Mouse (Mus musculus) embryonic facial prominence, embryonic 14.5 days (tissue): ENCODE measurements around the gene Zfp618. TPM values are rescaled to one million over a fixed set of nuclear protein-coding genes. Genes with fewer than 3 reads are reported as not detected.

ENCODE experiments used
- ATAC-seq: fragments of 200-750 bp; cut with Nextera tagmentation; 2 replicates; pipeline ENCODE4 v1.8.0; 2017; ENCODE audit warnings: low read depth, moderate number of reproducible peaks, moderate TSS enrichment
- DNase-seq: peaks from one replicate; pipeline ENCODE4 v3.0.0-alpha.2; 2015; ENCODE audit warnings: low spot score
- H3K27ac ChIP-seq: fragments of 300-500 bp; sonication (generic); replicated peaks from 2 replicates; pipeline ENCODE4 v1.5.1; 2014; ENCODE audit warnings: low read depth, mild to moderate bottlenecking, low read length, moderate library complexity
- H3K27me3 ChIP-seq: fragments of 300-500 bp; sonication (generic); replicated peaks from 2 replicates; pipeline ENCODE4 v1.6.1; 2014; ENCODE audit warnings: low read length; ENCODE audit not compliant: control insufficient read depth, insufficient read depth
- H3K36me3 ChIP-seq: fragments of 300-500 bp; sonication (generic); 2 replicates; pipeline ENCODE4 v1.6.1; 2014; ENCODE audit warnings: low read length, mixed read lengths; ENCODE audit not compliant: control insufficient read depth, insufficient read depth
- H3K4me1 ChIP-seq: fragments of 300-500 bp; sonication (generic); 2 replicates; pipeline ENCODE4 v1.6.1; 2014; ENCODE audit warnings: antibody characterized with exemption, low read length; ENCODE audit not compliant: control insufficient read depth, insufficient read depth
- H3K4me2 ChIP-seq: fragments of 300-500 bp; sonication (generic); 2 replicates; pipeline ENCODE4 v1.6.1; 2014; ENCODE audit warnings: low read depth, mild to moderate bottlenecking, low read length, moderate library complexity, mixed read lengths
- H3K4me3 ChIP-seq: fragments of 300-500 bp; sonication (generic); 2 replicates; pipeline ENCODE4 v1.5.1; 2014; ENCODE audit warnings: low read depth, mild to moderate bottlenecking, low read length
- H3K9ac ChIP-seq: fragments of 300-500 bp; sonication (generic); 2 replicates; pipeline ENCODE4 v1.6.1; 2014; ENCODE audit warnings: low read depth, mild to moderate bottlenecking, low read length, moderate library complexity, mixed read lengths
- H3K9me3 ChIP-seq: fragments of 300-500 bp; sonication (generic); 2 replicates; pipeline ENCODE4 v1.6.1; 2016; ENCODE audit warnings: low read length; ENCODE audit not compliant: control insufficient read depth
- WGBS: fragments of 180-500 bp; shearing (Covaris S2); extraction: QIAGEN DNeasy Blood & Tissue Kit; methylation state at CpG from one replicate; pipeline ENCODE4 v1.1.7; 2014; 5-methylcytosine and 5-hydroxymethylcytosine counted together
- polyA plus RNA-seq: library from polyadenylated mRNA; unstranded; fragments of >200 nt; fragmentation: Nextera tagmentation; extraction: Ambion mirVana; gene quantifications from 2 replicates; pipeline ENCODE4 v1.2.1, GENCODE M21; 2014

Zfp618 gene
- polyA plus RNA-seq, 1 experiment from 2014 or later, result 17.6 TPM

DNA sequence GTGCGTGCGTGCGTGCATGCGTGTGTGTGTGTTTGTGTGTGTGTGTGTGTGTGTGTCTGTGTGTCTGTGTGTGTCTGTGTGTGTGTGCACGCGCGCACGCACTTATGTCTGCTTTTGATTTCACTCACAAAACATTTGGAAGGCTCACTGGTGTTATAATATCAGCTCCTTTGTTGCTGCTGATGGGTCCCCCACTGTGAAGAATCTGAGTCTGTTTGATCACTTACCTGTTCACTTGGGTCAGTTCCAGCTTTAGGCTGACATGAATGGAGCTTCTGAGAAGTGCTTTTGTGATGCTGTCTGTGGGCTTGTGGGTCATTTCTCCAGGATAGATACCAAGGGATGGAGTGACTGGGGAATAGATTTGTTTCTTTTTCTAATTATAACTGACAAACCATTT, 140.3 kb downstream of the Zfp618 start:
- no peak overlapping the region for H3K4me2 ChIP-seq
- no peaks in the 10 kb centered on the region for H3K9me3 ChIP-seq
- no peak overlapping the region for H3K4me3 ChIP-seq
- WGBS, result 97% methylated on average over 8 of the region's 8 CpGs
- H3K27ac ChIP-seq, result no peak overlapping the region
- peaks cover 61% of the 10 kb centered on the region for H3K36me3 ChIP-seq
- no peaks in the 10 kb centered on the region for H3K4me1 ChIP-seq
- no peak overlapping the region for H3K9ac ChIP-seq
- no peaks in the 10 kb centered on the region for H3K27me3 ChIP-seq
- DNase-seq (no peak), ATAC-seq (no peak)

DNA sequence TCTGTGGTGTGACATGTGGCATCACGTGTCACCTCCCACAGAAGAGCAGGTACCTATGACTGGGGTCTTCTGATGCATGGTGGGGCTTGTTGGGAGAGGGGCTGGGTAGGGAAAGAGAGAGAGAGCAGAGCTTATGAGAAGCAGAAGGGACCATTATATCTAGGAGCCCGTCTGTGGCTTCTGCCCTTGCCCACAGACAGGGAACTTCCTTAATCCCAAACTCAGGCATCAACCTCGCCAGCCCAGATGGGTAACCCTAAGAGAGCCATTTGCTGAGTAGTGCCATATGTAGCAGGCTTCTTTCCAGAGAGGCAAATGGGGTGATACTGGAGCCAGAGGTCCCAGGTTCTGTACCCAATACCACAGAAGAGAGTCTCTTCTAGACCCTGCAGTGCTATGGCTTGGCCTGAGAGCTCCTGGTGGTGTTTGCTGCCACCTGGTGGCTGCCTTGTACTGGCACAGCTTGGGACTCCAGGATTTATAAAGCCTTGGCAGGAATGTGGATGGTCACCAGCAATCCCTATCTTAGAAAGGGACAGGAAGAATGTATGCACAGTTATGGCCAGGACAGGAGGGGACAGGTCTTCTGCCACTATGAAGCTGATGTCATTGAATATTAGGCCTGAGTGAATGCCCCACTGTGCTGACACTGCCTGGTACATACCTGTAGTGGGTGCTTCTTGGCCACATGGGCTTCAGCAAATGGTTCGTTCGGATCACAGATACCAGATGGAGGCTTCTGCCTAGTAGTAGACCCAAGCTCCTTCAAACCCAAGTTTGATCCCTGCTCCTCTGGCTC, 153.5 kb downstream of the Zfp618 start:
- ATAC-seq (peak; percentile 89), DNase-seq (peak; percentile 90)
- no peak overlapping the region for H3K4me3 ChIP-seq
- no peak overlapping the region for H3K9ac ChIP-seq
- H3K27ac ChIP-seq, result no peak overlapping the region
- H3K36me3 ChIP-seq, result peaks cover 47% of the 10 kb centered on the region
- 86% methylated on average over 5 of the region's 5 CpGs for whole genome bisulfite sequencing
- H3K9me3 ChIP-seq, result no peaks in the 10 kb centered on the region
- no peaks in the 10 kb centered on the region for H3K4me1 ChIP-seq
- no peak overlapping the region for H3K4me2 ChIP-seq
- H3K27me3 ChIP-seq, result no peaks in the 10 kb centered on the region

DNA sequence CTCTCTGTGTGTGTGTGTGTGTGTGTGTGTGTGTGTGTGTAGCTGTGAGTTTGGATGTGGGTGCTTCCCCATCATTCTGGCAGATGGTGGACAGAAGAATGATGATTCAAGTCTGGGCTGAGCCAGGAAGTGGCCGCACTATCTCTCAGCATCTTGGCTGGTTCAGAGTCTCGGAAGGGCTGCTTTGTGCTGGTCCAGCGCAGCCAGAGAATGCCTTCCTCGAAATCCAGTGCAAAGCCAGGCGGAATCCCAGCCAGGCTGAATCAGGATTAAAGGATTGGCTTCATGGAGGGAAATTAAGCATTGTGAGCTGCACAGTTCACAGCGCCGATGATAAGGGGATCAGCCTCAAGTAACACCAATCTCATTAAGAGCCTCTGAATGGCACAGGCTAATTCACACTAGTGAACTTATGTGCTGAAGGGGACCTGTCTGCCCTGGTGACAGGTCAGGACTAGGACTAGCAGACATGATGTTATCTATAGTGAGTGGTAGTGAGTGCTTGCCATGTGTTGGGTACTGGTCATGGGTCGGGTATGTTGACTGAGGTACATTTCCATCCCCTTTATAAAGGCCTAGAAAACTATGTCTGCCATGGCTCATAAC, 159.6 kb downstream of the Zfp618 start:
- DNase-seq, result no peak
- H3K36me3 ChIP-seq, result peaks cover 49% of the 10 kb centered on the region
- 76% methylated on average over 8 of the region's 8 CpGs for whole genome bisulfite sequencing

DNA sequence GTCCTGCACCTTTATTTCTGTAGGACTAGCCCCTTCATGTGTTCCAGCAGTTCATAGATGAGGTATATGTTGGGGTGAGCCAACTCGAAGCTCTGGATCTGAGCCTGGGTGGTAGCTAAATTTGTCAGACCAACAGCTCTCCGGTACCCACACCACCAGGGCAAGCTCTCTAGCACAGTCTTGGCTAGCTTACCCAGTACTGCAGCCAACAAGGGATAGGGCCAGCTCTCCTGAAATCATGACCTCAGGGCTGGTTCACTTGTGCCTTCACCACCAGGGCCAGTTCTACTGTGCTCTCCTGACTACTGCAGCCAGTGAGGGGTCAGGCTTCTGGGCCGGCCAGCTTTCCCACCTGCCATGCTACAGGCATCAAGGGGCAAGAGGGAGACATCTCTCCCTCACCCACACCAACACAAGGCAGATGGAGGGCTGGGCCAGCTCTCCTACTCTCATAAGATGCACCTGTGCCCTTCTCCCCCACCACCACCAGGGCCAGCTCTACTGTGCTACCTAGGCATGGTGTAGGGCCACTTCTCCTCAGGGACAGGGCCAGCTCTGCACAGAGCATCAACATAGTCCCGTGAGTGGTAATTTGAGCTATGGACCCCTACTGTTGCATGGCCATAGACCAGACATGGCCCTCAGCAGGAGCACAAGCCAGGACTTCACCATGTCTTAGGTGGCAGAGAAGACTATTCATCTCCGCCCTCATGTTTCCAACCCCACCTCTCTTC, 164.7 kb downstream of the Zfp618 start:
- no peak overlapping the region for H3K4me3 ChIP-seq
- DNase-seq (no peak), ATAC-seq (no peak)
- no peaks in the 10 kb centered on the region for H3K27me3 ChIP-seq
- H3K27ac ChIP-seq, result no peak overlapping the region
- no peak overlapping the region for H3K4me2 ChIP-seq
- H3K4me1 ChIP-seq, result no peaks in the 10 kb centered on the region
- peaks cover 51% of the 10 kb centered on the region for H3K36me3 ChIP-seq
- 93% methylated on average over 5 of the region's 5 CpGs for WGBS
- no peak overlapping the region for H3K9ac ChIP-seq
- H3K9me3 ChIP-seq, result no peaks in the 10 kb centered on the region

More for the DNA sequence above, 159.6 kb downstream of the Zfp618 start:
- H3K9ac ChIP-seq, result no peak overlapping the region
- H3K9me3 ChIP-seq, result no peaks in the 10 kb centered on the region
- H3K27me3 ChIP-seq, result no peaks in the 10 kb centered on the region
- no peak overlapping the region for H3K27ac ChIP-seq
- H3K4me1 ChIP-seq, result no peaks in the 10 kb centered on the region
- H3K4me3 ChIP-seq, result no peak overlapping the region
- H3K4me2 ChIP-seq, result no peak overlapping the region
- ATAC-seq, result no peak

DNA sequence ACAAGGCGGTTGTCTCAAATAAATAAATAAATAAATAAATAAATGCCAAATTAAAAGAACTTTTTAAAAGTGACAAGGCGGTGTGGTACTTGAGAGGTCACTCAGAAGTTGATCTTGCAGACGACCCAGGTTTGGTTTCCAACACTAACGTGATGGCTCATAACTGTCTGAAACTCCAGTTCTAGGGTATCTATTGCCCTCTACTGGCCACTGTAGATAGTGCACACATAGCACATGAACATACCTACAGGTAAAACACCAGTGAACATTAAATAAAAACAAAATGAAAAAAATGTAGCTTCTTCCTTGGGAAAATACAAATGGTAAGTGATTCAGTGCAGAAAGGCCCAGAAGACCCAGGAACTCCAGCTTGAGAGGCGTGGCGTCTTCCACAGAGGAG, 181.9 kb downstream of the Zfp618 start:
- no peaks in the 10 kb centered on the region for H3K4me1 ChIP-seq
- H3K27me3 ChIP-seq, result no peaks in the 10 kb centered on the region
- no peak overlapping the region for H3K27ac ChIP-seq
- 95% methylated on average over 6 of the region's 6 CpGs for WGBS
- no peak overlapping the region for H3K4me3 ChIP-seq
- H3K36me3 ChIP-seq, result no peaks in the 10 kb centered on the region
- DNase-seq (no peak), ATAC-seq (no peak)
- H3K9ac ChIP-seq, result no peak overlapping the region
- no peak overlapping the region for H3K4me2 ChIP-seq
- H3K9me3 ChIP-seq, result no peaks in the 10 kb centered on the region

DNA sequence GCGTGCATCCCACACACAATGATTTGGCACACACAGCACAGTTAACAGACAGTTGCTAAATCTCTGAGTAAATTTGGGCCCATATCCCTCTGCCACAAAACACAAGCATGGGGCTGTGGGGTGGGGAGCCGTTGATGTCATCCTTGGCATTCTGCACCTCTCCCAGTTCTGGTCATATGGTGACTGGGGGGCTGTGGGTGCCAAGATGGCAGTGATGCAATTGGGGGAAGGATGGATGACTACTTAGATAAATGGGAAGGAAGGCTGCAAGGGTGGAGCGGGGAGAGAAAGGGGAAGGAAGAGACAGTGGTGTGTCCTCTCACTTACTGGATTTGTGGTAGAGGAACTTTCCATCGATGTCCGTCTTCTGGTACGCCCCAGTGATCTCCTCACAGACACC, 185.8 kb downstream of the Zfp618 start:
- ATAC-seq (no peak), DNase-seq (no peak)
- H3K9ac ChIP-seq, result no peak overlapping the region
- H3K4me1 ChIP-seq, result no peaks in the 10 kb centered on the region
- H3K36me3 ChIP-seq, result no peaks in the 10 kb centered on the region
- 92% methylated on average over 6 of the region's 6 CpGs for WGBS
- H3K9me3 ChIP-seq, result no peaks in the 10 kb centered on the region
- H3K27me3 ChIP-seq, result no peaks in the 10 kb centered on the region
- no peak overlapping the region for H3K27ac ChIP-seq
- H3K4me3 ChIP-seq, result no peak overlapping the region
- no peak overlapping the region for H3K4me2 ChIP-seq

DNA sequence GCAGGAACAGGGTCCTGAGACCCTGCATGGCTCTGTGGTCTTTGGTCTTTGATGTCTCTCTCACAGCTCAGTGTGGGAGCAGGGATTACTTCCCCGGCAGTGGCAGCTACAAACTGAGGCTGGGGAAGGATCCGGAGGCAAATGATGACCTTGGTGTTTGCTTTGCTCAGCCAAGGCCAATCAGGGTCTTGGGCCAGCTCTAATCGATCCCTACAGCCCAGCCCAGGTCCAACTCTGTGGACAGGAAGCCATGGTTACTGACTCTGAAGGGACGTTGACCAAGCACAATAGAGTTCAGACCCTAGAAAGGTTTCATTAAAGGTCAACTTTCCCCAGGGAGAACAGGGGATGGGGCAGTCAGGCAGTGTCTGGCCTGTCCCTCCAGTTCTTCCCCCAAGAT, 188.7 kb downstream of the Zfp618 start:
- DNase-seq, result no peak
- WGBS, result 46% methylated on average over 4 of the region's 4 CpGs
- H3K36me3 ChIP-seq, result no peaks in the 10 kb centered on the region
- no peak overlapping the region for H3K4me2 ChIP-seq
- H3K4me3 ChIP-seq, result no peak overlapping the region
- no peak overlapping the region for H3K27ac ChIP-seq
- no peaks in the 10 kb centered on the region for H3K27me3 ChIP-seq
- H3K4me1 ChIP-seq, result no peaks in the 10 kb centered on the region
- no peak for ATAC-seq
- no peak overlapping the region for H3K9ac ChIP-seq
- no peaks in the 10 kb centered on the region for H3K9me3 ChIP-seq

DNA sequence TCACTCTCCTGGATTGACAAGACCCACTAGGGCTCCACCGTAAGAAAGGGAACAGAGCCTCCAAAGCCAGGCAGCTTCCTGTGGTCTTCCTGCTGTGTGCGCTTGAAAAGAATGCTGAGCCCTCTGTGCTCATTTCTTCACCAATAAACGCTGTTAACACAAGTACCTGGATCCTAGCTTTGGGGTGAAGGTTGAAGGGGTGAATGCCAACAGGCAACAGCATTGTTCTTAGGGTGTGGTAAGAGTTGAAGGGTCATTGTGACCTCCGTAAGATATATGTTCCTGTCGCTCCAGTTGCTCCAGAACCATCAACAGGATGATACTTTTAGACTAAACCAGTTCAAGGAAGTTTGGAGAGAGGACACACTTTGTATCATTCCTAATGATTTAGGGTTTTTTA, 189.3 kb downstream of the Zfp618 start, which contains the start of gene Ambp:
Gene Ambp, minus strand, starts transcription at position 101 of the 400 bp plus-strand sequence.
- H3K27me3 ChIP-seq, result no peaks in the 10 kb centered on the region
- H3K27ac ChIP-seq, result no peak within 1 kb of the TSS
- no peak within 1 kb of the TSS for H3K9ac ChIP-seq
- H3K36me3 ChIP-seq, result no peaks in the 10 kb centered on the region
- no peaks in the 10 kb centered on the region for H3K9me3 ChIP-seq
- DNase-seq (no peak), ATAC-seq (no peak)
- no peak within 1 kb of the TSS for H3K4me2 ChIP-seq
- no peak within 1 kb of the TSS for H3K4me3 ChIP-seq
- 62% methylated on average over 5 of the region's 5 CpGs for WGBS
- H3K4me1 ChIP-seq, result no peaks in the 10 kb centered on the region
